Mouse (Mus musculus) liver, embryonic 16.5 days (tissue): ENCODE results near the gene Tnr. TPM values are rescaled to one million over a fixed set of nuclear protein-coding genes. Genes with fewer than 3 reads are reported as not detected.

ENCODE experiments used
- ATAC-seq: fragments of 200-750 bp; cut with Nextera tagmentation; 2 replicates; pipeline ENCODE4 v1.8.0; 2017; ENCODE audit warnings: low read depth, mild to moderate bottlenecking, moderate number of reproducible peaks, moderate library complexity
- H3K27ac ChIP-seq: fragments of 300-500 bp; sonication (generic); 2 replicates; pipeline ENCODE4 v1.5.1; 2014; ENCODE audit warnings: mild to moderate bottlenecking, low read length
- H3K27me3 ChIP-seq: fragments of 300-500 bp; sonication (generic); 2 replicates; pipeline ENCODE4 v1.6.1; 2014; ENCODE audit warnings: low read depth, low read length, mixed read lengths; ENCODE audit not compliant: control insufficient read depth, insufficient read depth
- H3K36me3 ChIP-seq: fragments of 300-500 bp; sonication (generic); 2 replicates; pipeline ENCODE4 v1.6.1; 2014; ENCODE audit warnings: mild to moderate bottlenecking; ENCODE audit not compliant: control insufficient read depth, insufficient read depth
- H3K4me1 ChIP-seq: fragments of 300-500 bp; sonication (generic); 2 replicates; pipeline ENCODE4 v1.6.1; 2014; ENCODE audit warnings: low read depth, low read length, mixed read lengths; ENCODE audit not compliant: control insufficient read depth
- H3K4me2 ChIP-seq: fragments of 300-500 bp; sonication (generic); 2 replicates; pipeline ENCODE4 v1.6.1; 2014; ENCODE audit warnings: low read depth, low read length, mixed read lengths
- H3K4me3 ChIP-seq: fragments of 300-500 bp; sonication (generic); 2 replicates; pipeline ENCODE4 v1.5.1; 2014; ENCODE audit warnings: low read depth, mild to moderate bottlenecking, low read length
- H3K9ac ChIP-seq: fragments of 300-500 bp; sonication (generic); 2 replicates; pipeline ENCODE4 v1.6.1; 2014; ENCODE audit warnings: low read depth, low read length
- H3K9me3 ChIP-seq: fragments of 300-500 bp; sonication (generic); replicated peaks from 2 replicates; pipeline ENCODE4 v1.6.1; 2016; ENCODE audit warnings: low read length; ENCODE audit not compliant: control insufficient read depth
- WGBS: fragments of 180-500 bp; shearing (Covaris S2); extraction: QIAGEN DNeasy Blood & Tissue Kit; methylation state at CpG from one replicate; pipeline ENCODE4 v1.1.7; 2014; ENCODE audit not compliant: insufficient replicate concordance; 5-methylcytosine and 5-hydroxymethylcytosine counted together
- polyA plus RNA-seq: library from polyadenylated mRNA; unstranded; fragments of >200 nt; fragmentation: Nextera tagmentation; extraction: Ambion mirVana; gene quantifications from 2 replicates; pipeline ENCODE4 v1.2.1, GENCODE M21; 2015

Gene Tnr
- polyA plus RNA-seq, 1 experiment from 2014 or later, result 0.02 TPM

DNA sequence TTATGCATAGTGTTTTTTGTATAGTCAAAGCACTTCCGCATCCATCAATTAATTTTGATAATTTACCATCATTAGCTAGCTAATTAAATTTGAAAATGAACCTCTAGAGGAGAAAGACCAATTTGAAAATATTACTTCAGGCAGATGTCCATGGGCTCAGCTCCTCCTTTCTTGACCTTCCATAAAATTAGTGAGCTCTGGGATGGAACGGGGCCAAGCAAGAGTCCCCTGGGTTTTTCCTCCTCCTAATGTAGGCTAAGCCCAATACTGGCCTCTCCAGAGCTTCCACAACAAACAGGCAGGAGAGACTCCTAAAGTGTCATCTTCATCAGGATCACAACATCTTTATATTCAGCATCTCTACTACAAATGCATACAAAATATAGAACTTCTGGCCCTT lies 455.5 kb downstream of the Tnr start:
- H3K36me3 ChIP-seq, result no peaks in the 10 kb centered on the region
- 69% methylated on average over 2 of the region's 2 CpGs for WGBS
- H3K4me3 ChIP-seq, result no peak overlapping the region
- H3K9ac ChIP-seq, result no peak overlapping the region
- no peaks in the 10 kb centered on the region for H3K27me3 ChIP-seq
- no peak overlapping the region for H3K4me2 ChIP-seq
- ATAC-seq, result no peak
- H3K4me1 ChIP-seq, result no peaks in the 10 kb centered on the region
- H3K27ac ChIP-seq, result no peak overlapping the region
- no peaks in the 10 kb centered on the region for H3K9me3 ChIP-seq

DNA sequence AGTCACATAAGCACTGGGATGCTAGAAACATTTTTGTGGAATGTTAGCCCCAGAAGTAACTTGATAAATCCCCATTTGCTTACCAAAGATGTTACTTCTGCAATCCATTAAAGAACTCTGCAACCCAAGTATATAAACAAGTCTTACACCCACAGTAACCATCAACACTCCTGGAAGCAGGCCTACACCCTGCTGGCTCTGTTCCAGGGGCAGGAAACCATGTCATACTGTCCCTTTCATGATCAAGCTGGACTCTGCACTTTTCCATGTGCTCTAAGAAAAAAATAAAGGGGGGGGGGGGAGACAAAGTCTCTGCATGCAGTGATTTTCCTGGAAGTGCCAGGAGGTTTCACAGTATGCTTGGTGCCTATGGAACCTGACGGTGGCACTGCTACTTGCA lies 456.8 kb downstream of the Tnr start:
- H3K27ac ChIP-seq, result no peak overlapping the region
- 58% methylated on average over 1 of the region's 1 CpGs for WGBS
- no peak for ATAC-seq
- no peaks in the 10 kb centered on the region for H3K4me1 ChIP-seq
- H3K9me3 ChIP-seq, result no peaks in the 10 kb centered on the region
- H3K27me3 ChIP-seq, result no peaks in the 10 kb centered on the region
- no peaks in the 10 kb centered on the region for H3K36me3 ChIP-seq
- no peak overlapping the region for H3K4me3 ChIP-seq
- no peak overlapping the region for H3K4me2 ChIP-seq
- no peak overlapping the region for H3K9ac ChIP-seq
